Mouse (Mus musculus) bone marrow, adult 2 months (tissue): Measurements from ENCODE around the gene Sec23a.

Source experiments
- CTCF ChIP-seq: fragments of 200-500 bp; IDR thresholded peaks from 2 replicates; pipeline ENCODE4 v1.5.1; 2011; ENCODE audit warnings: low read length, control low read depth; ENCODE audit not compliant: control insufficient read depth, insufficient read depth
- POLR2A ChIP-seq: fragments of 200-500 bp; IDR thresholded peaks from 2 replicates; pipeline ENCODE4 v1.6.1; 2011; ENCODE audit warnings: low read depth, mild to moderate bottlenecking, control low read depth, low read length, borderline replicate concordance; ENCODE audit not compliant: control insufficient read depth

DNA sequence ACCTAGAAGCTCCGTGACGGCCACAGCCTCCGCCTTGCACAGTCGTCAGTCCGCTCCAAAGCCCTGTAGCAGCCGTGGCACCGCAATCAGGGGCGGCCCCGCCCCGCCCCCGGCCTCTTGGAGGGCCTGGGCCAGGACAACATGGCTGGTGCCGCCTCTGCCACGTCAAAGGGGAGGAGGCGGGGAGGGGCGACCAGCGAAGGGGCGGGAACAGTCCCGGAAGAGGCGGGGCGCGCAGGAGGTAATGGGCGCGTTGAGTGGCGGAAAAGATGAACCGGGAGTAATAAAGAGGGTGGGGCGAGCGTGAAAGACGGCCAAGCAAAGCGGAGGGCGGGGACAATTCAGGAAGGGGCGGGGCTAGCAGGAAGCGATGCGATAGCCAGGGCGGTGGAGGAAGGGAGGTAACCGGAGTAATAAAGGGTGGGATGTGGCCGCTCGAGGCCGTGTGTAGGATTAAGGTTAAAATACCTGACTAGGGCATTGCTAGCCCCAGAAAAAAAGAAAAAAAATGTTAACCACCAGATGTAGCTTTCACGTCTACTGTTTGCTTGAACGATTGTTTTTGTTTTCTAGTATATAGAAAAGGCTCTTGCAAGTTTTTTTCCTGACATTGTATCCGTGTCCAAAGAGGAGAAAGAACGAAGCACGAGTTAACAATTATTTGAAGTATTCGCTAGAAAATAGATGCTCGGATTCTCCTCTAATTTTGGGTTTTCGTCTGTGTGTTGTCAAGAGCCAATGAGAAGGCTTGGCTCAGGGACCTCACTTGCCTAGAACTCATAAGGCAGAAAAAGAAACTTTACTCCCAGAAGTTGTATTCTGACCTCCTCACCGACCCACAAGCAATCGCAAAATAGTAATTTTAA, at the start of gene Sec23a:
- TF ChIP-seq CTCF (0 out of 2 replicates have a peak, but pooled peaks have one; percentile 9), POLR2A (peak; percentile 80)
